Mouse (Mus musculus) heart, adult 18-20 months (tissue): Measurements from ENCODE around the gene Ccnj. TPM values are rescaled to one million over a fixed set of nuclear protein-coding genes. Genes with fewer than 3 reads are reported as not detected.

Experiments used
- DNase-seq, 2 experiments: peaks; one replicate each; pipeline ENCODE4 v3.0.0; 2021 to 2022; ENCODE audit warnings: mixed read lengths in 1 of 2
- microRNA-seq, 2 experiments: library from miRNA; unstranded; fragments of <30 nt; microRNA quantifications; one replicate each; pipeline ENCODE4 v1.2.0; 2022
- total RNA-seq, 2 experiments: library from RNA; stranded (reverse); gene quantifications; 2 replicates each; pipeline ENCODE4 v1.2.3; 2021

Gene Ccnj
- total RNA-seq, 2 experiments from 2014 or later: 3.0 to 3.3 TPM

GRCm38 (mm10) chr19:40841593-40841992, 10.5 kb downstream of the Ccnj start:
- DNase-seq: no peak

- DNase-seq: no peak
Measured at GRCm38 (mm10) chr19:40844731-40845130, 13.7 kb downstream of the Ccnj start.

GRCm38 (mm10) chr19:40849391-40849790, 18.3 kb downstream of the Ccnj start:
- DNase-seq: no peak

GRCm38 (mm10) chr19:40859555-40859954, 28.5 kb downstream of the Ccnj start:
- DNase-seq: peak; percentile 50 to 71

- no peak for DNase-seq
Measured at GRCm38 (mm10) chr19:40868284-40868683, 37.2 kb downstream of the Ccnj start.

GRCm38 (mm10) chr19:40869425-40870105, 38.5 kb downstream of the Ccnj start:
- no peak for DNase-seq

GRCm38 (mm10) chr19:40872955-40873665, 42.0 kb downstream of the Ccnj start:
- DNase-seq: peak; percentile 86 to 88

GRCm38 (mm10) chr19:40881700-40882099, 50.6 kb downstream of the Ccnj start:
- DNase-seq: no peak

GRCm38 (mm10) chr19:40888887-40889286, 57.8 kb downstream of the Ccnj start:
- DNase-seq: no peak

GRCm38 (mm10) chr19:40894071-40894506, 63.0 kb downstream of the Ccnj start:
- DNase-seq: no peak

GRCm38 (mm10) chr19:40894519-40895392, 63.7 kb downstream of the Ccnj start, which contains the start of gene Zfp518a:
TSS of gene Zfp518a (plus strand) at chr19:40894705.
- DNase-seq: peak; percentile 89 to 92

- DNase-seq: no peak
Measured at GRCm38 (mm10) chr19:40895393-40895703, 64.3 kb downstream of the Ccnj start.

Small RNA genes within 50 kb of the gene (microRNA-seq; reads per million reads assigned to microRNA genes)
- gene Mir8092: 0 to 0.54 reads per million in 2 experiments

Other genes starting within 250 kb of the Ccnj start
- gene Aldh18a1, start 242.8 kb upstream of the Ccnj start, total RNA-seq: 1 to 10 TPM; 6.4 to 7.9 TPM
- 1 to 10 TPM; 7.1 to 7.2 TPM for gene Tctn3, start 219.0 kb upstream of the Ccnj start, total RNA-seq
- gene Entpd1, start 218.9 kb upstream of the Ccnj start, total RNA-seq: 10 to 100 TPM; 21.1 to 22.2 TPM
- not detected for gene Cc2d2b, start 82.5 kb upstream of the Ccnj start, total RNA-seq
- 1 to 10 TPM; 6.9 to 7.1 TPM for gene Zfp518a, start 63.4 kb downstream of the Ccnj start, total RNA-seq
- gene Blnk, start 163.3 kb downstream of the Ccnj start, total RNA-seq: 1 to 10 TPM; 2.1 to 2.5 TPM
- gene Dntt, start 198.0 kb downstream of the Ccnj start, total RNA-seq: not detected
- not detected for gene Opalin, start 245.8 kb downstream of the Ccnj start, total RNA-seq